Mouse (Mus musculus) embryonic facial prominence, embryonic 12.5 days (tissue): ENCODE measurements around the gene Adam23. TPM values are rescaled to one million over a fixed set of nuclear protein-coding genes. Genes with fewer than 3 reads are reported as not detected.

Source experiments
- ATAC-seq: fragments of 200-750 bp; cut with Nextera tagmentation; 2 replicates; pipeline ENCODE4 v1.8.0; 2017; ENCODE audit not compliant: insufficient number of reproducible peaks, insufficient read depth, low FRiP score, low TSS enrichment
- H3K27ac ChIP-seq: fragments of 300-500 bp; sonication (generic); 2 replicates; pipeline ENCODE4 v1.5.1; 2016; ENCODE audit warnings: mild to moderate bottlenecking
- H3K27me3 ChIP-seq: fragments of 300-500 bp; sonication (generic); 2 replicates; pipeline ENCODE4 v1.6.1; 2016; ENCODE audit warnings: mild to moderate bottlenecking, moderate library complexity
- H3K36me3 ChIP-seq: fragments of 300-500 bp; sonication (generic); 2 replicates; pipeline ENCODE4 v1.6.1; 2016; ENCODE audit warnings: mild to moderate bottlenecking
- H3K4me1 ChIP-seq: fragments of 300-500 bp; sonication (generic); 2 replicates; pipeline ENCODE4 v1.6.1; 2016
- H3K4me2 ChIP-seq: fragments of 300-500 bp; sonication (generic); replicated peaks from 2 replicates; pipeline ENCODE4 v1.6.1; 2016; ENCODE audit warnings: mild to moderate bottlenecking, moderate library complexity
- H3K4me3 ChIP-seq: fragments of 300-500 bp; sonication (generic); 2 replicates; pipeline ENCODE4 v1.5.1; 2016; ENCODE audit warnings: mild to moderate bottlenecking
- H3K9ac ChIP-seq: fragments of 300-500 bp; sonication (generic); 2 replicates; pipeline ENCODE4 v1.6.1; 2016; ENCODE audit warnings: mild to moderate bottlenecking, moderate library complexity
- H3K9me3 ChIP-seq: fragments of 300-500 bp; sonication (generic); 2 replicates; pipeline ENCODE4 v1.6.1; 2016; ENCODE audit warnings: mild to moderate bottlenecking, moderate library complexity
- WGBS: fragments of 180-500 bp; shearing (Covaris S2); methylation state at CpG from one replicate; pipeline ENCODE4 v1.1.7; 2016; 5-methylcytosine and 5-hydroxymethylcytosine counted together
- polyA plus RNA-seq: library from polyadenylated mRNA; unstranded; fragments of >200 nt; fragmentation: Nextera tagmentation; extraction: Ambion mirVana; gene quantifications from 2 replicates; pipeline ENCODE4 v1.2.1, GENCODE M21; 2016

Gene Adam23
- polyA plus RNA-seq, result 10.4 and 10.7 TPM in 2 replicates

DNA sequence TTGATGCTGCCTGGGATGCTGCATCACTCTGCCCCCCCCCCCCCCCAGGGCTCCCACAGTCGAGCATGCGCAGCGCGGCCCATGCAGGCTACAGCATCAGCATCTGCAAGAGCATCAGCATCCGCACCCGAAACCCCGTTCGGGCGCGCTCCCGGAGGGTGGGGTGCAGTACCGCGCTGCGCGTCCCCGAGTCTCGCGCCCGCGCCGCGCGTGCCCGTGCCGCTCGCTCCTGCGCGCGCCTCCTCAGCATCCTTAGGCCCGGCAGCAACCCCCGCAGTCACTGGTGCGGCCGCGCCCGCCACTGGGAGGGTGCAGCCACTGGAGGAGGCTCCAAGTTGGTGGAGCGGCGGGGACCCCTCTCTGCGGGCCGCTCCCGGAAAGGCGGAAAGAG lies at the start of gene Adam23:
Gene Adam23 (plus strand): TSS at position 236 of the 391 bp plus-strand sequence.
- ATAC-seq, result no peak
- Histone ChIP-seq H3K27ac (peak within 1 kb of the TSS; percentile 47; the same call in 1 of the 2 replicates), H3K36me3 (no peaks in the 10 kb centered on the region), H3K27me3 (peaks cover 7% of the 10 kb centered on the region), H3K9me3 (no peaks in the 10 kb centered on the region), H3K4me1 (0 out of 2 replicates have a peak, but pooled peaks cover 2% of the 10 kb centered on the region), H3K9ac (peak within 1 kb of the TSS; percentile 80), H3K4me3 (peak within 1 kb of the TSS; percentile 71), H3K4me2 (peak within 1 kb of the TSS; percentile 99)
- under 1% methylated on average over 39 of the region's 41 CpGs for WGBS

GRCm38 (mm10) chr1:63401130-63401529 lies 44.6 kb upstream of the Adam23 start:
- 78% methylated on average over 5 of the region's 5 CpGs for WGBS
- H3K36me3 ChIP-seq, result no peaks in the 10 kb centered on the region
- H3K4me3 ChIP-seq, result no peak overlapping the region

DNA sequence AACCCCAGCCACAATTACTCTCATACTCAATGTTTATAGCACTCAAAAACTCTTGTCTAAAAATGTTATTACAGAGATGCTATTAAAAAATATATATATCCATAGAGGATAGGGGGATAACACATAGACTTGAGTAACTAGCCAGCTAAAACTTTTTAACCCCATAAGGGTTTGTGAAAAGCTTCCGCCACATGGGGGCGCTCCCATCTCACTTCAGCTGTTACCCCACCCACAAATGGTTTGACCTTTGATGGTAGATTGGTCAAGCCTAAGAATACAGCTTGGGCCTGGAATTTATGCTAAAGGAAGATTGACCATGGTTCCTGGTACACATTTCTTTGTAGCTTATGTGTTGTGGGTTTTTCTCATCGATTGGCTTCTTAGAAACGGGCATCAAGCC lies 42.1 kb upstream of the Adam23 start:
- Histone ChIP-seq H3K4me1 (no peaks in the 10 kb centered on the region), H3K27ac (no peak overlapping the region), H3K36me3 (no peaks in the 10 kb centered on the region), H3K9ac (no peak overlapping the region), H3K27me3 (no peaks in the 10 kb centered on the region), H3K4me2 (no peak overlapping the region), H3K4me3 (no peak overlapping the region), H3K9me3 (no peaks in the 10 kb centered on the region)
- 43% methylated on average over 4 of the region's 4 CpGs for WGBS
- ATAC-seq, result no peak

More at GRCm38 (mm10) chr1:63401130-63401529, 44.6 kb upstream of the Adam23 start:
- Histone ChIP-seq H3K4me2 (no peak overlapping the region), H3K27ac (no peak overlapping the region), H3K9ac (no peak overlapping the region), H3K4me1 (no peaks in the 10 kb centered on the region), H3K27me3 (no peaks in the 10 kb centered on the region), H3K9me3 (no peaks in the 10 kb centered on the region)
- ATAC-seq, result no peak

GRCm38 (mm10) chr1:63408344-63408743 lies 37.3 kb upstream of the Adam23 start:
- no peak overlapping the region for H3K27ac ChIP-seq
- no peak overlapping the region for H3K4me2 ChIP-seq
- H3K9me3 ChIP-seq, result no peaks in the 10 kb centered on the region
- H3K9ac ChIP-seq, result no peak overlapping the region
- no peaks in the 10 kb centered on the region for H3K4me1 ChIP-seq
- no peaks in the 10 kb centered on the region for H3K27me3 ChIP-seq
- H3K36me3 ChIP-seq, result no peaks in the 10 kb centered on the region
- H3K4me3 ChIP-seq, result no peak overlapping the region
- 82% methylated on average over 6 of the region's 6 CpGs for WGBS
- ATAC-seq, result no peak

GRCm38 (mm10) chr1:63418491-63418890 lies 27.2 kb upstream of the Adam23 start:
- WGBS, result 90% methylated on average over 8 of the region's 8 CpGs
- H3K9ac ChIP-seq, result no peak overlapping the region
- no peaks in the 10 kb centered on the region for H3K27me3 ChIP-seq
- no peaks in the 10 kb centered on the region for H3K4me1 ChIP-seq
- ATAC-seq, result no peak
- no peaks in the 10 kb centered on the region for H3K36me3 ChIP-seq
- no peak overlapping the region for H3K27ac ChIP-seq
- no peaks in the 10 kb centered on the region for H3K9me3 ChIP-seq
- no peak overlapping the region for H3K4me3 ChIP-seq
- no peak overlapping the region for H3K4me2 ChIP-seq

GRCm38 (mm10) chr1:63430668-63431067 lies 15.0 kb upstream of the Adam23 start:
- Histone ChIP-seq H3K9me3 (no peaks in the 10 kb centered on the region), H3K27me3 (no peaks in the 10 kb centered on the region), H3K4me1 (no peaks in the 10 kb centered on the region), H3K27ac (no peak overlapping the region), H3K4me3 (no peak overlapping the region), H3K4me2 (no peak overlapping the region), H3K9ac (no peak overlapping the region), H3K36me3 (no peaks in the 10 kb centered on the region)
- ATAC-seq, result no peak
- WGBS, result 87% methylated on average over 6 of the region's 6 CpGs

DNA sequence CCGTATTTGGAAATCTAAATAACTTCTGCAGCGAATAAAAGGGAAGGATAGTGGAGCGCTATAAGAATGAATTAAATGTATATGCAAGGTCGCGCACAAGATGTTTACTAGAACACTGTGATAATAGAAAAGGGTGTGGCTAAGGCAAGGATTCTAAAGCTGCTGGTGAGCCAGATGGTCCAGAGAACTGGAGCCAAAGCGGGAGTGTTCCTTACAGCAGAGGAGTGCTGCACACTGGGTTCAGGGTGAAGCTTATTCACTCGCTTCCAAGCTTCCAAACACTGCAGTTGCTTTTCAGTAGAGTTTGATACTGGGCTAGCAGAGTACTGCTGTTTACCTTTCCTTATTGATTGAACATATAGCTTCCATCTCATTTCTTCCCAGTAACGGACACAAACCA lies 14.5 kb upstream of the Adam23 start:
- H3K4me2 ChIP-seq, result no peak overlapping the region
- no peaks in the 10 kb centered on the region for H3K27me3 ChIP-seq
- H3K27ac ChIP-seq, result no peak overlapping the region
- ATAC-seq, result no peak
- H3K36me3 ChIP-seq, result no peaks in the 10 kb centered on the region
- H3K9me3 ChIP-seq, result no peaks in the 10 kb centered on the region
- H3K4me1 ChIP-seq, result no peaks in the 10 kb centered on the region
- no peak overlapping the region for H3K4me3 ChIP-seq
- WGBS, result 94% methylated on average over 8 of the region's 8 CpGs
- H3K9ac ChIP-seq, result no peak overlapping the region

GRCm38 (mm10) chr1:63431842-63432241 lies 13.8 kb upstream of the Adam23 start:
- Histone ChIP-seq H3K36me3 (no peaks in the 10 kb centered on the region), H3K9me3 (no peaks in the 10 kb centered on the region), H3K9ac (no peak overlapping the region), H3K4me2 (no peak overlapping the region), H3K4me3 (no peak overlapping the region), H3K4me1 (no peaks in the 10 kb centered on the region), H3K27ac (no peak overlapping the region), H3K27me3 (no peaks in the 10 kb centered on the region)
- WGBS, result 36% methylated on average over 3 of the region's 3 CpGs
- no peak for ATAC-seq

DNA sequence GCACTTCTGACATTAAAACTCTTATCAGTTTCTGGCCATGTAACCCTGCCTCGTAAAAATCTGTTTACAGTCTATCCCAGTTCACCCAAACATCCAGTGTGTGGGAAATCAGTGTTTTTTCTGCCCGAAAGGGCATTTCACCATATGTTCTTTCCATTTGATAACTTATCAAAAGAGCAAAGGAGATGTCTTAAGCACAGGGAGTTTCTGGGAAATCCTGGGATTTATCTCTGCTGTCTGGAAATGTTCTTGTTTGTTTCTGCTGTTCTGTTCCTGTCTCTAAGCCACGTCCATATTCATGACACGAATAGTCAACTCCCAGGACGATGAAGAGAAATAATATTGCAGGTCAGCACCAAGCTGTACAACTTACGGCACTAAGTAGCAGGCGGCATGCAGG lies 11.6 kb upstream of the Adam23 start:
- Histone ChIP-seq H3K27ac (no peak overlapping the region), H3K9ac (no peak overlapping the region), H3K27me3 (no peaks in the 10 kb centered on the region), H3K4me3 (no peak overlapping the region), H3K36me3 (no peaks in the 10 kb centered on the region), H3K4me1 (no peaks in the 10 kb centered on the region), H3K9me3 (no peaks in the 10 kb centered on the region), H3K4me2 (no peak overlapping the region)
- WGBS, result 74% methylated on average over 7 of the region's 7 CpGs
- ATAC-seq, result no peak

DNA sequence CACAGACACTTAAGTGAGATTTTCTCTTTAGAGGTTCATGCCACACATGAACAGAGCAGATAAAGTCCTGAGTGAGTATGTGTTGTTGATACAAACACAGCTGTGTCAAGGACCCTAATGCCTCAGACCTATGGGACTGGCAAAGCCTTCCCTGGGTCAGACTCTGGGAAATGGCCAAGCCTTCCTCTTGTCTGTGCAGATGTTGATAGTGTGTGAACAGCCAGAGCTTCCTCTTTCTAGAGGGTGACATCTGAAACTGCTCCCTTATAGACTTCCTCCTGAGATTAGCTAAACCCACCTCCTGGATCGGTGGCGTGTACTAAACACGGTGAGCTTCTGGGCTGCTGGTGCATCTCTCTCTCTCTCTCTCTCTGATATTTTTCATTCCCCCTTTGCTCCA lies 8.2 kb upstream of the Adam23 start:
- Histone ChIP-seq H3K4me1 (no peaks in the 10 kb centered on the region), H3K27ac (no peak overlapping the region), H3K9me3 (no peaks in the 10 kb centered on the region), H3K9ac (no peak overlapping the region), H3K4me3 (no peak overlapping the region), H3K27me3 (no peaks in the 10 kb centered on the region), H3K4me2 (no peak overlapping the region), H3K36me3 (no peaks in the 10 kb centered on the region)
- no peak for ATAC-seq
- WGBS, result 40% methylated on average over 3 of the region's 3 CpGs

DNA sequence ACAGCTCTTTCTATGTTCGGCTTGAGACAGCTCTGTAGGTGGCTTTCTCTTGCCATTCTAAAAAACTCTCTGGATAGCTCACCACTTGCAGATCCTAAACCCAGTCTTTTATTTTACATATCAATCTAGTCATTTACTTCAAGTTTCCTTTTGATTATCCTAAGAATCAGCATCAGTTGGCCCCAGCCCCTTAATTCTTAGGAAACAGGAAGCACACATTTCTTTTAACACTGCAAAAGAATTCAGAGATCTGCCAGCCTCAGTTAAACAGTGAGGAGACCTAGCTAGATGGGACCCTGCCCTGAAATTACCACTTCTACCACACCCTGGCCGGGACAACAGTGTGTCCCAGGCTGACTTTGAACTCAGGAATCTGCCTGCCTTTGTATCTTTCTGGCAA lies 3.5 kb upstream of the Adam23 start:
- H3K9ac ChIP-seq, result no peak overlapping the region
- no peak for ATAC-seq
- H3K4me3 ChIP-seq, result no peak overlapping the region
- H3K27me3 ChIP-seq, result peaks cover 7% of the 10 kb centered on the region; the same call in 1 of the 2 replicates
- WGBS, result 55% methylated on average over 2 of the region's 2 CpGs
- H3K27ac ChIP-seq, result no peak overlapping the region
- no peaks in the 10 kb centered on the region for H3K9me3 ChIP-seq
- H3K36me3 ChIP-seq, result no peaks in the 10 kb centered on the region
- H3K4me1 ChIP-seq, result 0 out of 2 replicates have a peak, but pooled peaks cover 2% of the 10 kb centered on the region
- H3K4me2 ChIP-seq, result no peak overlapping the region

GRCm38 (mm10) chr1:63442616-63443015 lies 3.1 kb upstream of the Adam23 start:
- H3K36me3 ChIP-seq, result no peaks in the 10 kb centered on the region
- H3K9ac ChIP-seq, result no peak overlapping the region
- H3K27ac ChIP-seq, result no peak overlapping the region
- peaks cover 7% of the 10 kb centered on the region for H3K27me3 ChIP-seq
- ATAC-seq, result no peak
- 0 out of 2 replicates have a peak, but pooled peaks cover 2% of the 10 kb centered on the region for H3K4me1 ChIP-seq
- no peak overlapping the region for H3K4me3 ChIP-seq
- H3K9me3 ChIP-seq, result no peaks in the 10 kb centered on the region
- 61% methylated on average over 4 of the region's 4 CpGs for WGBS
- no peak overlapping the region for H3K4me2 ChIP-seq
